Mouse (Mus musculus): ENCODE data around the gene Pygl. TPM values are rescaled to one million over a fixed set of nuclear protein-coding genes. Genes with fewer than 3 reads are reported as not detected.

The Pygl gene
- polyA plus RNA-seq (2012; ENCODE audit: insufficient read depth, insufficient read length, low replicate concordance, missing spikeins): not detected in 2 replicates

- Histone ChIP-seq H3K4me1 (ENCODE audit: control insufficient read depth, insufficient read depth, low read length) (peaks cover 15% of the 10 kb centered on the region), H3K4me3 (ENCODE audit: insufficient read depth, low read depth, low read length) (no peak within 1 kb of the TSS), H3K27ac (ENCODE audit: insufficient read depth, low read depth, low read length) (no peak within 1 kb of the TSS)
- TF ChIP-seq CTCF (IDR thresholded peaks at IDR 0.05; ENCODE audit: insufficient read depth, low read depth, low read length) (no peak), POLR2A (IDR thresholded peaks at IDR 0.05; ENCODE audit: insufficient read depth, low read depth, low read length) (no peak)
- WGBS: 97% methylated on average over 2 of the region's 2 CpGs
Measured at GRCm38 (mm10) chr12:70231294-70231693, at the start of gene Pygl. Pygl (minus strand) TSS chr12:70231488.

GRCm38 (mm10) chr12:70280930-70281329 is 49.6 kb upstream of the Pygl start:
- TF ChIP-seq CTCF (IDR thresholded peaks at IDR 0.05; ENCODE audit: insufficient read depth, low read depth, low read length): no peak
- H3K4me3 ChIP-seq (ENCODE audit: insufficient read depth, low read depth, low read length): no peak overlapping the region
- H3K4me1 ChIP-seq (ENCODE audit: control insufficient read depth, insufficient read depth, low read length): peaks cover 22% of the 10 kb centered on the region
- 75% methylated on average over 2 of the region's 2 CpGs for WGBS
- no peak overlapping the region for H3K27ac ChIP-seq (ENCODE audit: insufficient read depth, low read depth, low read length)

GRCm38 (mm10) chr12:70280381-70280780 is 49.1 kb upstream of the Pygl start:
- TF ChIP-seq CTCF (IDR thresholded peaks at IDR 0.05; ENCODE audit: insufficient read depth, low read depth, low read length) (no peak), POLR2A (IDR thresholded peaks at IDR 0.05; ENCODE audit: insufficient read depth, low read depth, low read length) (no peak)
- 89% methylated on average over 10 of the region's 10 CpGs for whole genome bisulfite sequencing
- Histone ChIP-seq H3K4me3 (ENCODE audit: insufficient read depth, low read depth, low read length) (no peak overlapping the region), H3K27ac (ENCODE audit: insufficient read depth, low read depth, low read length) (0 out of 2 replicates have a peak overlapping the region, but pooled peaks have one; percentile 2), H3K4me1 (ENCODE audit: control insufficient read depth, insufficient read depth, low read length) (peaks cover 24% of the 10 kb centered on the region)

- H3K4me3 ChIP-seq (ENCODE audit: insufficient read depth, low read depth, low read length): no peak overlapping the region
- WGBS: 41% methylated on average over 12 of the region's 12 CpGs
- peaks cover 14% of the 10 kb centered on the region for H3K4me1 ChIP-seq (ENCODE audit: control insufficient read depth, insufficient read depth, low read length)
- H3K27ac ChIP-seq (ENCODE audit: insufficient read depth, low read depth, low read length): peak overlapping the region; percentile 68; the same call in 1 of the 2 replicates
- TF ChIP-seq POLR2A (IDR thresholded peaks at IDR 0.05; ENCODE audit: insufficient read depth, low read depth, low read length) (no peak), CTCF (IDR thresholded peaks at IDR 0.05; ENCODE audit: insufficient read depth, low read depth, low read length) (no peak)
Measured at GRCm38 (mm10) chr12:70277071-70277939, 46.0 kb upstream of the Pygl start.

GRCm38 (mm10) chr12:70269724-70270123 is 38.4 kb upstream of the Pygl start:
- Histone ChIP-seq H3K4me3 (ENCODE audit: insufficient read depth, low read depth, low read length) (no peak overlapping the region), H3K4me1 (ENCODE audit: control insufficient read depth, insufficient read depth, low read length) (peaks cover 18% of the 10 kb centered on the region), H3K27ac (ENCODE audit: insufficient read depth, low read depth, low read length) (no peak overlapping the region)
- TF ChIP-seq CTCF (IDR thresholded peaks at IDR 0.05; ENCODE audit: insufficient read depth, low read depth, low read length) (no peak), POLR2A (IDR thresholded peaks at IDR 0.05; ENCODE audit: insufficient read depth, low read depth, low read length) (no peak)
- WGBS: 52% methylated on average over 6 of the region's 6 CpGs

- Histone ChIP-seq H3K4me3 (ENCODE audit: insufficient read depth, low read depth, low read length) (no peak overlapping the region), H3K27ac (ENCODE audit: insufficient read depth, low read depth, low read length) (no peak overlapping the region)
Measured at GRCm38 (mm10) chr12:70267314-70267713, 36.0 kb upstream of the Pygl start.

GRCm38 (mm10) chr12:70266494-70266931 is 35.2 kb upstream of the Pygl start:
- Histone ChIP-seq H3K4me3 (ENCODE audit: insufficient read depth, low read depth, low read length) (no peak overlapping the region), H3K27ac (ENCODE audit: insufficient read depth, low read depth, low read length) (no peak overlapping the region), H3K4me1 (ENCODE audit: control insufficient read depth, insufficient read depth, low read length) (peaks cover 27% of the 10 kb centered on the region)
- WGBS: 61% methylated on average over 8 of the region's 8 CpGs
- TF ChIP-seq POLR2A (IDR thresholded peaks at IDR 0.05; ENCODE audit: insufficient read depth, low read depth, low read length): no peak
- no peak for TF ChIP-seq CTCF (IDR thresholded peaks at IDR 0.05; ENCODE audit: insufficient read depth, low read depth, low read length)

More at GRCm38 (mm10) chr12:70267314-70267713, 36.0 kb upstream of the Pygl start:
- peaks cover 28% of the 10 kb centered on the region for H3K4me1 ChIP-seq (ENCODE audit: control insufficient read depth, insufficient read depth, low read length)
- TF ChIP-seq POLR2A (IDR thresholded peaks at IDR 0.05; ENCODE audit: insufficient read depth, low read depth, low read length) (no peak), CTCF (IDR thresholded peaks at IDR 0.05; ENCODE audit: insufficient read depth, low read depth, low read length) (no peak)
- 79% methylated on average over 9 of the region's 9 CpGs for WGBS

GRCm38 (mm10) chr12:70263721-70264120 is 32.4 kb upstream of the Pygl start:
- peaks cover 25% of the 10 kb centered on the region for H3K4me1 ChIP-seq (ENCODE audit: control insufficient read depth, insufficient read depth, low read length)
- TF ChIP-seq CTCF (IDR thresholded peaks at IDR 0.05; ENCODE audit: insufficient read depth, low read depth, low read length): no peak
- TF ChIP-seq POLR2A (IDR thresholded peaks at IDR 0.05; ENCODE audit: insufficient read depth, low read depth, low read length): no peak
- no peak overlapping the region for H3K27ac ChIP-seq (ENCODE audit: insufficient read depth, low read depth, low read length)
- 59% methylated on average over 7 of the region's 7 CpGs for WGBS
- H3K4me3 ChIP-seq (ENCODE audit: insufficient read depth, low read depth, low read length): no peak overlapping the region

GRCm38 (mm10) chr12:70262271-70262953 is 31.1 kb upstream of the Pygl start:
- peak overlapping the region; percentile 56 for H3K27ac ChIP-seq (ENCODE audit: insufficient read depth, low read depth, low read length)
- H3K4me3 ChIP-seq (ENCODE audit: insufficient read depth, low read depth, low read length): no peak overlapping the region
- 76% methylated on average over 17 of the region's 17 CpGs for WGBS
- H3K4me1 ChIP-seq (ENCODE audit: control insufficient read depth, insufficient read depth, low read length): peaks cover 17% of the 10 kb centered on the region
- no peak for TF ChIP-seq POLR2A (IDR thresholded peaks at IDR 0.05; ENCODE audit: insufficient read depth, low read depth, low read length)
- no peak for TF ChIP-seq CTCF (IDR thresholded peaks at IDR 0.05; ENCODE audit: insufficient read depth, low read depth, low read length)

Data from olfactory bulb, adult 2 months (tissue).